Mouse (Mus musculus) heart, postnatal 0 days (tissue): ENCODE measurements around the gene Pgk1. TPM values are rescaled to one million over a fixed set of nuclear protein-coding genes. Genes with fewer than 3 reads are reported as not detected.

ENCODE experiments used
- ATAC-seq: fragments of 200-750 bp; cut with Nextera tagmentation; 2 replicates; pipeline ENCODE4 v1.8.0; 2017; ENCODE audit warnings: low read depth, moderate number of reproducible peaks, moderate library complexity; ENCODE audit not compliant: insufficient read depth
- DNase-seq: peaks from one replicate; pipeline ENCODE4 v3.0.0-alpha.2; 2016; ENCODE audit warnings: low spot score
- H3K27ac ChIP-seq: fragments of 300-500 bp; sonication (generic); 2 replicates; pipeline ENCODE4 v1.5.1; 2014; ENCODE audit warnings: low read depth, mild to moderate bottlenecking
- H3K27me3 ChIP-seq: fragments of 300-500 bp; sonication (generic); 2 replicates; pipeline ENCODE4 v1.6.1; 2014; ENCODE audit warnings: low read length, mixed read lengths; ENCODE audit not compliant: control insufficient read depth, insufficient read depth
- H3K36me3 ChIP-seq: fragments of 300-500 bp; sonication (generic); replicated peaks from 2 replicates; pipeline ENCODE4 v1.6.1; 2014; ENCODE audit warnings: low read length, mixed read lengths; ENCODE audit not compliant: control insufficient read depth, insufficient read depth
- H3K4me1 ChIP-seq: fragments of 300-500 bp; sonication (generic); 2 replicates; pipeline ENCODE4 v1.6.1; 2014; ENCODE audit warnings: antibody characterized with exemption; ENCODE audit not compliant: control insufficient read depth, insufficient read depth
- H3K4me2 ChIP-seq: fragments of 300-500 bp; sonication (generic); 2 replicates; pipeline ENCODE4 v1.6.1; 2014; ENCODE audit warnings: low read depth, mild to moderate bottlenecking, low read length, moderate library complexity
- H3K4me3 ChIP-seq: fragments of 300-500 bp; sonication (generic); 2 replicates; pipeline ENCODE4 v1.5.1; 2014; ENCODE audit warnings: low read depth, low read length
- H3K9ac ChIP-seq: fragments of 300-500 bp; sonication (generic); replicated peaks from 2 replicates; pipeline ENCODE4 v1.6.1; 2014; ENCODE audit warnings: low read depth, low read length, mixed read lengths
- H3K9me3 ChIP-seq: fragments of 300-500 bp; sonication (generic); replicated peaks from 2 replicates; pipeline ENCODE4 v1.6.1; 2016; ENCODE audit warnings: low read length; ENCODE audit not compliant: control insufficient read depth
- CTCF ChIP-seq: IDR thresholded peaks from 2 replicates; pipeline ENCODE4 v1.5.1; 2016; ENCODE audit warnings: antibody characterized with exemption, control low read depth, low read depth
- EP300 ChIP-seq: IDR thresholded peaks from 2 replicates; pipeline ENCODE4 v1.6.1; 2016; ENCODE audit warnings: antibody characterized with exemption, low read depth
- WGBS: fragments of 180-500 bp; shearing (Covaris S2); extraction: QIAGEN DNeasy Blood & Tissue Kit; methylation state at CpG from one replicate; pipeline ENCODE4 v1.1.7; 2014; 5-methylcytosine and 5-hydroxymethylcytosine counted together
- polyA plus RNA-seq: library from polyadenylated mRNA; unstranded; fragments of >200 nt; fragmentation: Nextera tagmentation; extraction: Ambion mirVana; gene quantifications from 2 replicates; pipeline ENCODE4 v1.2.1, GENCODE M21; 2015
- total RNA-seq: library from RNA; depleted of rRNA; stranded (reverse); fragments of >200 nt; gene quantifications from 2 replicates; pipeline ENCODE4 v1.2.3, GENCODE M21; 2014; ENCODE audit warnings: low replicate concordance; rRNA removed

The Pgk1 gene
- total RNA-seq, result 801 and 911 TPM in 2 replicates
- polyA plus RNA-seq, result 452 and 485 TPM in 2 replicates

DNA sequence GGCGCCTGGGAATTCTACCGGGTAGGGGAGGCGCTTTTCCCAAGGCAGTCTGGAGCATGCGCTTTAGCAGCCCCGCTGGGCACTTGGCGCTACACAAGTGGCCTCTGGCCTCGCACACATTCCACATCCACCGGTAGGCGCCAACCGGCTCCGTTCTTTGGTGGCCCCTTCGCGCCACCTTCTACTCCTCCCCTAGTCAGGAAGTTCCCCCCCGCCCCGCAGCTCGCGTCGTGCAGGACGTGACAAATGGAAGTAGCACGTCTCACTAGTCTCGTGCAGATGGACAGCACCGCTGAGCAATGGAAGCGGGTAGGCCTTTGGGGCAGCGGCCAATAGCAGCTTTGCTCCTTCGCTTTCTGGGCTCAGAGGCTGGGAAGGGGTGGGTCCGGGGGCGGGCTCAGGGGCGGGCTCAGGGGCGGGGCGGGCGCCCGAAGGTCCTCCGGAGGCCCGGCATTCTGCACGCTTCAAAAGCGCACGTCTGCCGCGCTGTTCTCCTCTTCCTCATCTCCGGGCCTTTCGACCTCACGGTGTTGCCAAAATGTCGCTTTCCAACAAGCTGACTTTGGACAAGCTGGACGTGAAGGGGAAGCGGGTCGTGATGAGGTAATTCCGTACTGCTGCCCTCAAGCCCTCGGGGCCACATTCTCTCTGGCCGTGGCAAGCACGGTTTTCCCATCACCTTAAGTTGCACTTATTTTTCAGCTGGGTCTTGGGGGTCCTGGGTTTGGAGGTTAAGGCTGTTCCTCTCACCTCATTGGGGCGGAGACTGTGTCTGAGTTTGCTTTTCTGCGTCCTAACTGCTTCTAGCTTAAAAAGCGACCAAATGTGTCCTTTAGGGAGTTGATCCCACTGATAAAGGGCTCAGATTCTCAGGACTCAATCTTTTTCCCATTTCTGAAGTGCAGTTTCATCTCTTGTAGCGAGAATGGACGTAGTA, at the start of gene Pgk1:
Gene Pgk1, plus strand, starts transcription at position 388 of the 937 bp plus-strand sequence.
- Histone ChIP-seq H3K4me3 (peak within 1 kb of the TSS; percentile 64), H3K9ac (peak within 1 kb of the TSS; percentile 65), H3K9me3 (no peaks in the 10 kb centered on the region), H3K4me1 (no peaks in the 10 kb centered on the region; the same call in 1 of the 2 replicates), H3K27me3 (no peaks in the 10 kb centered on the region), H3K27ac (peak within 1 kb of the TSS; percentile 93), H3K36me3 (no peaks in the 10 kb centered on the region), H3K4me2 (peak within 1 kb of the TSS; percentile 72)
- ATAC-seq, result peak; percentile 97
- TF ChIP-seq CTCF, result no peak
- 0 out of 2 replicates have a peak, but pooled peaks have one; percentile 20 for TF ChIP-seq EP300
- peak; percentile 92 for DNase-seq
- WGBS, result 11% methylated on average over 46 of the region's 55 CpGs

GRCm38 (mm10) chrX:106139309-106140070, 47.4 kb upstream of the Pgk1 start:
- no peaks in the 10 kb centered on the region for H3K9me3 ChIP-seq
- H3K9ac ChIP-seq, result no peak overlapping the region
- no peak for ATAC-seq
- H3K4me1 ChIP-seq, result no peaks in the 10 kb centered on the region
- H3K27me3 ChIP-seq, result no peaks in the 10 kb centered on the region
- H3K27ac ChIP-seq, result no peak overlapping the region
- 71% methylated on average over 13 of the region's 13 CpGs for WGBS
- H3K4me3 ChIP-seq, result no peak overlapping the region
- DNase-seq, result no peak
- TF ChIP-seq CTCF (no peak), EP300 (no peak)
- H3K4me2 ChIP-seq, result no peak overlapping the region
- no peaks in the 10 kb centered on the region for H3K36me3 ChIP-seq

DNA sequence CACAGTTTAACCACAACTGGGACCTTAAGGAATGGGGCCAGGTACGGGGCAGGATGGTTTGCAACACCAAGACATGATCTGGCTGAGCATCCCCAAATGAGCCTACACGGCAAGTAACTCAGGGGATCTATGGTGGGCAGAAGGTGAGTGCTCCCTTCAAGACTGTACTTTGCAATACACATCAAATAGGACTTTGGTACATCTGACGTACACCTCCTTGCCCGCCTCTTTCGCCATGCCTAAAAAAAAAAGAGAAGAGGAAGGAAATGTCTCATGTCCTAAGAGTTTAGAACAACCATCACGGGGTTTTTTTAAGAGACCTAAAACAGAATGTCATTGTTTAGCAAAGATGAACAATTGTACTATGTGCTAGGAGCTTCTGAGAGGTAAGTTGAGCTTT, 44.0 kb upstream of the Pgk1 start, which contains the start of gene Tlr13:
Gene Tlr13, plus strand, starts transcription at position 269 of the 400 bp plus-strand sequence.
- no peak for TF ChIP-seq CTCF
- TF ChIP-seq EP300, result no peak
- Histone ChIP-seq H3K27ac (no peak within 1 kb of the TSS), H3K36me3 (no peaks in the 10 kb centered on the region), H3K9me3 (no peaks in the 10 kb centered on the region), H3K27me3 (no peaks in the 10 kb centered on the region), H3K4me2 (no peak within 1 kb of the TSS), H3K9ac (no peak within 1 kb of the TSS), H3K4me3 (no peak within 1 kb of the TSS), H3K4me1 (no peaks in the 10 kb centered on the region)
- no peak for ATAC-seq
- no peak for DNase-seq
- WGBS, result 75% methylated on average over 6 of the region's 6 CpGs

DNA sequence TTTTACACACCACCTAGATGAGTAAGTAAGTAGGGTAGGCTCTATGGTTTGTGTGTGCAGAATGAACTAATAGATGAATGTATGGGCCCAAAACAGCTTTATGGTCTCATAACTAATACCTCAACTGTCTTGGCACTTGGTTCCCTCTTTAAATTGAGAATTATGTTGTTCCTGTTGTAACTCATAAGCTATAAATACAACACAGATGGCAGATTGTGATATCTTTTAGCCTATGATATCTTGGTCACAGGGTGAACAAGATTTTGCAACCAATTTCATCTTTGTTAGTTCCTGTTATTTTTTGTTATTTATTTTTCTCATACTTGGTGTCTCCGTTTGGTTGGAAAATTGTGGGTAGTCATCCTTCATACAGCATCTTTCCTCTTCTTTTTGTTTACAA, 38.7 kb upstream of the Pgk1 start:
- no peak for DNase-seq
- H3K36me3 ChIP-seq, result no peaks in the 10 kb centered on the region
- H3K4me2 ChIP-seq, result no peak overlapping the region
- H3K27me3 ChIP-seq, result no peaks in the 10 kb centered on the region
- H3K9me3 ChIP-seq, result no peaks in the 10 kb centered on the region
- TF ChIP-seq EP300 (no peak), CTCF (no peak)
- H3K4me3 ChIP-seq, result no peak overlapping the region
- 91% methylated on average over 1 of the region's 1 CpGs for WGBS
- no peaks in the 10 kb centered on the region for H3K4me1 ChIP-seq
- no peak overlapping the region for H3K27ac ChIP-seq
- H3K9ac ChIP-seq, result no peak overlapping the region
- ATAC-seq, result no peak

DNA sequence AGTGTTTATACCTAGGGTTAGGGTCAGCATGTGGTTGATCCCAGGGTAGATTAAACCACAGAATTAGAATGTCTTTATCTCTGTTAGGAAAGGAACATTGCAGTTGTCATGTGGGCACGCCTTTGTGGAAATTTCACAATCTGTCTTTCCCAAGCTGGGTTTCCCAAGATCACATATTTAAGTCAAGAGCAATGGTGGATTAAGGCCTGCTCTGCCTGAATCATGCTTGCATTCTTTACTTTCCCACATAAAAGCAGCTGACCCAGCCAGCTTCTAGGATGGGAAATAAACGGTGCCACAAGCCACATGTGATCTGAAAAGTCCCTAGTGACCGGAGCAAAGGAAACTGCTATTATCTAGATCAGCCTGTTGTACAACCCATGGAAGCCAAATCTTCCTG, 37.4 kb upstream of the Pgk1 start:
- no peaks in the 10 kb centered on the region for H3K4me1 ChIP-seq
- H3K27me3 ChIP-seq, result no peaks in the 10 kb centered on the region
- H3K9me3 ChIP-seq, result no peaks in the 10 kb centered on the region
- ATAC-seq (no peak), DNase-seq (no peak)
- no peak overlapping the region for H3K9ac ChIP-seq
- no peak overlapping the region for H3K4me2 ChIP-seq
- no peak overlapping the region for H3K4me3 ChIP-seq
- WGBS, result 64% methylated on average over 3 of the region's 3 CpGs
- no peak overlapping the region for H3K27ac ChIP-seq
- TF ChIP-seq EP300 (no peak), CTCF (no peak)
- no peaks in the 10 kb centered on the region for H3K36me3 ChIP-seq
